Mouse (Mus musculus): ENCODE data around the gene Xlr5a.
A peak's percentile ranks its signal among the peaks of the same experiment; 100 is the strongest.
"Not testable (repeated sequence)": the region's sequence is repeated elsewhere in the genome, so short reads cannot be mapped to it uniquely, and the experiment has no call there.

The Xlr5a gene

DNA sequence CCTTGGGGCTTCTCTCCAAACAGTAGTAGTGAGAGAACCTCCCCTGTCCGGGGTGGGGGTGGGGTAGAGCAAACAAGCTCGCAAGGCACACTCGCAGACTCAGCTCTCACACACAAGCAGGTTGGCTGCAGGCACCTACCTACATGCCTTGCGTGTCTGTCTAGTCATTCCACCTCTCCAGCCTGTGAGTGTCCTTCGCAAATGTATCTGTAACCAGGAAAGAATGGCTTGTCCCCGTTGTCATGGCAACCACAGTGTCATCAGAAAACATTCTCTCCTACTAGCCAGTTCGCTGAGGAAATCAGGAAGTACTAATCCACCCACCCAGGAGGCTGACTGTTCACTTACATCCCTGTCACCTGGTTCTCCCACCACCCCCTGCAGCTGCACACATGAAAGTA lies 149.6 kb downstream of the Xlr5a start:
- DNase-seq (ENCODE audit: low read depth), result not testable (repeated sequence)

DNA sequence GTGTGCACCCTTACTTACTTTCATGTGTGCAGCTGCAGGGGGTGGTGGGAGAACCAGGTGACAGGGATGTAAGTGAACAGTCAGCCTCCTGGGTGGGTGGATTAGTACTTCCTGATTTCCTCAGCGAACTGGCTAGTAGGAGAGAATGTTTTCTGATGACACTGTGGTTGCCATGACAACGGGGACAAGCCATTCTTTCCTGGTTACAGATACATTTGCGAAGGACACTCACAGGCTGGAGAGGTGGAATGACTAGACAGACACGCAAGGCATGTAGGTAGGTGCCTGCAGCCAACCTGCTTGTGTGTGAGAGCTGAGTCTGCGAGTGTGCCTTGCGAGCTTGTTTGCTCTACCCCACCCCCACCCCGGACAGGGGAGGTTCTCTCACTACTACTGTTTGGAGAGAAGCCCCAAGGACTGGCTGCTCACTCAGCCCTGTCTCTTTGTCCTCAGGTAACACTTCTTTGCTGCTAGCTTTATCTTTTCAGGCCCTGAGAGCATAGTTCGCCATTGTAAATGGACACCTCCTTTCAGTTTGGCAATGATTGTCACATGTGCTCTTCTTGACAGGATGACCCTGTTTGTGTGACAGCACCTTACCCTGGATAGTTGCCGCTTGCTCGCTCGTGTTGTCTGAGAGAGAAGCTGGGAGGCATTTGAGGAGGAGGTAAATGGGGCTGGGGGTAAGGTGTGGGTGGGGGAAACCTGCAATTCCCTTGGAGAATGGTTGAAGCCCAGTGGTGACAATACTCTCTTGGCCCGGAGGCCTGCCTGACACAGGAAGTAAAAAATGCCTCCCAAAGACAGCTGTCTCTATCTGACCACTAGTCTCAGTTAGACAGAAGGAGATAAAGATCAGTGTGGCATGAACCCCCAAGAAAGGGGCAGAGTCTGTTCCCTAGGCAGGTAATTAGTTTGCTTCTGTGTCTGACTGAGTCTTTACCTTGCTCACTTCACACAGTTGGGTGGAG lies 169.6 kb downstream of the Xlr5a start:
- not testable (repeated sequence) for DNase-seq (ENCODE audit: low read depth)

DNA sequence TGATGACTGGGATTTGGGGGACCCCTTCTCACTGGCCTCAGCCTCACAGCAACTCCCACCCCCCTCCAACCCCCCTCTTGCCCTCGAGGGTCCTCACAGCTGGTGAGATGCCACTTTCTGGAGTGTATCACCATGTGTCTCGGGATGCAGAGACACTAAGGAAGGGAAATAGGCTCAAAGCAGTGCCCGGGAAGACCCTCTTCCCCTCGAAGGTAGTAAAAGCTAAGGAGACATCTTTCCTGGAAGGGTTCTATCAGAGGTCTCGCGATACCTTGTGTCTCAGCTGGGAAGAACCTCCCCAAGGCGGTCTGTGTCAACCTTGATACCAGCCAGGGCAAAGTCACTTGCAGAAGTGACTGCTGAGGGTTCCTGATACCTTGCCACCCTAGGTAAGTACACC lies 176.0 kb downstream of the Xlr5a start, which contains the start of gene Gm14685:
Gm14685 (plus strand) TSS at position 301 of the 400 bp plus-strand sequence.
- DNase-seq (ENCODE audit: low read depth), result not testable (repeated sequence)

DNA sequence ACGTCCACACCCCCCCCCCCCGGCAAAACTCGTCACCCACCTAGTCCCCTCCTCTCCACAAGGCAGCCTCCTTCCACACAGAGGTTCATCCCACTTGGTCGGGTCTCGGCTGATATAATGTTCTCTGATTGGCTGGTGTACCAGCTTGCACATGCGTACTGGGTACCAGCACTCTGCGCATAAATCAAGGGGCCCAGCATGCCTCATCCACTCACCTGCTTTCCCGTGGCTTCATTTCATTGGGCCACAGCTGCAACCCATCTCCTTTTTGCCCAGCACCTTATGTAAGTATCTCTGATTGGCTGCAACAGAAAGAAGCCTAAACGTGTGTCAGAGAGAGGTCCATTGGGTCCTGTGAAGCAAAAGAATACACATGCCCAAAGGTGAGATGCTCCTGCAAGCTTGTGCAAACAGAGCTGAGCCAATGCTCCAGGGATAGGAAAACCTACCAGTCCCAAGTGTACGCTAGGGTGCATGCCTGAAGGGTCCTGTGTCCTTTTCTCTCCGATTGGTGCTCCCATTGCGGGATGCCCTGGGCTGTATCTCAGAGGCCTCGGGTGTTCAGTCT lies 195.8 kb downstream of the Xlr5a start, which contains the start of gene Xlr3a:
Xlr3a (minus strand) TSS at position 155 of the 568 bp plus-strand sequence.
- DNase-seq (ENCODE audit: low read depth), result not testable (repeated sequence)

DNA sequence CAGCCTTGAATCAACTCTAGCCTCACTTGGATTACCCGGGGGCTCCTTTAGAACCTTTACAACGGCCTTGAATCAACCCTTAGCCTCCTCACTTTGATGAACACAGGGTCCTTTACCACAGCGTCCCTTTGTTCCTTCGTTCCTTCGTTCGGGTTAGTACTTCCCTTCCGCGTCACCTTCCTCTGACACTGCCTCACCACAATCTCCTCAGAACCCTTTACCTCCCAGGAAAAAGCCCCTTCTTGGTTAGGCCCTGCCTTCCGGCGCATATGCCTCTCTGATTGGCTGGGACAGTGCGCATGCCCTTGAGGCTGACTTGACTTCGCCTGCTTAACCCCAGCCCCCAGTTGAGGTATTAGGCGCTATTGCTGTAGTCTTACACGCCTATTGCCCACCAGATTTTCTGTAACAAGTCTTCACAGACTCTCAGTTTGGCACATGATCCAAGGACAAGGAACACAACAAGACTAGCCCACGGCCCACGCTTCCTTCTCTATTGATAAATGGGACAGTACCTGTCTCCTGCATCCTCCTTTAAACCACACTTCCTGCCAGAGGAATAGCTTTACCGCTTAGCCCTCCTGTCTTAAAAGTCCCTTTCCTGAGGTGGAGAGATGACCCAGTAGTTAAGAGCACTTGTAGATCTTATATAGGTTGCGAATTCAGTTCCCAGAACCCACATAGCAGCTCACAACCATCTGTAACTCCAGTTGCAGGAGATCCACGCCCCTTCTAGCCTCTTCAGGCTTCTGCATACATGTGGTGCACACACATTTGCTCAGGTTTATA lies 210.3 kb downstream of the Xlr5a start, which contains the start of gene Xlr4a:
Xlr4a (minus strand) TSS at position 212 of the 789 bp plus-strand sequence.
- not testable (repeated sequence) for DNase-seq (ENCODE audit: low read depth)

DNA sequence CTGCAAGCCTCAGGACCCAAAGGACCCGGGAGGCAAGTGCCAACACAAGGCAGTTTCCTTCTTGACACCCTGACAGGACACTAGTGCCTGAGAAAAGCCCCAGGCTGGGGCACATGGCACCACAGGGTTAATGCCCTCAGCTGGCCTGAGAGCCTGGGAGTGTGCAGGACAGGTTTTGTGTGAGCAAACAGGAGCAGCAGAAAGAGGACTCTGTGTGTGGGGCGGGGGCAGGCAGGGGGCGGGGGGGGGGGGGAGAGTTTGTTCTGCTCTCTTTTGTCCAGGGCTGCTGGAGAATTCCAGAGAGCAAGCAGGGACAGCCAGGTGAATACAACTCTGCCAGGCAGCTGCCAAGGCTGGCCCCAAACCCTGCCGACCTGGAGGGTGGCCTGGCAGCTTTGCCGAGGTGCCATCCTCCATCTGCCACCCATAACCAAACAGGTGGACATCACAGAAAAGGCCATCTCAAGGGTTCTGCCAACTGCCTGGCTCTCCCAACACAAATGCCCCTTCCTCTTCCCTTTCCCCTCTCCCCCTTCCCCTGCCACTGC lies 225.9 kb downstream of the Xlr5a start:
- DNase-seq (ENCODE audit: low read depth), result not testable (repeated sequence)

DNA sequence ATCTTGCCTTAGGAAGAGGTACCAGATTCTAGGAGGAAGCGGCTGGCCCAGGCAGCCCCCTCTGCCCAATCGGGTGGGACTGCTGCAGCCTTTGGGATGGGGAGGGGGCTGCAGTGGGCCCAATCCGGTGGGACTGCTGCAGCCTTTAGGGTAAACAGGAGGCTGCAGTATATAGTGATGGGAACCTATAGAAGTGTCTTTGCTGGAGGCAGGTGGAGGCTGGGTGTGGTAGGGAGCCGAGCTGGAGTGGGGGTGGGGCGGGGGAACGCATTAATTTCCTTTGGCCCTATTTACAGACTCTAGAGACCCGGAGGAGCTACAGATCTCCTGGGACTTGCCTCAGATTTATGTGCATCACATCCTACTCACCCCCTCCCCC lies 228.4 kb downstream of the Xlr5a start, which contains the start of gene Pnma3:
Pnma3 (plus strand) TSS at position 373 of the 379 bp plus-strand sequence.
- DNase-seq (ENCODE audit: low read depth), result no peak

DNA sequence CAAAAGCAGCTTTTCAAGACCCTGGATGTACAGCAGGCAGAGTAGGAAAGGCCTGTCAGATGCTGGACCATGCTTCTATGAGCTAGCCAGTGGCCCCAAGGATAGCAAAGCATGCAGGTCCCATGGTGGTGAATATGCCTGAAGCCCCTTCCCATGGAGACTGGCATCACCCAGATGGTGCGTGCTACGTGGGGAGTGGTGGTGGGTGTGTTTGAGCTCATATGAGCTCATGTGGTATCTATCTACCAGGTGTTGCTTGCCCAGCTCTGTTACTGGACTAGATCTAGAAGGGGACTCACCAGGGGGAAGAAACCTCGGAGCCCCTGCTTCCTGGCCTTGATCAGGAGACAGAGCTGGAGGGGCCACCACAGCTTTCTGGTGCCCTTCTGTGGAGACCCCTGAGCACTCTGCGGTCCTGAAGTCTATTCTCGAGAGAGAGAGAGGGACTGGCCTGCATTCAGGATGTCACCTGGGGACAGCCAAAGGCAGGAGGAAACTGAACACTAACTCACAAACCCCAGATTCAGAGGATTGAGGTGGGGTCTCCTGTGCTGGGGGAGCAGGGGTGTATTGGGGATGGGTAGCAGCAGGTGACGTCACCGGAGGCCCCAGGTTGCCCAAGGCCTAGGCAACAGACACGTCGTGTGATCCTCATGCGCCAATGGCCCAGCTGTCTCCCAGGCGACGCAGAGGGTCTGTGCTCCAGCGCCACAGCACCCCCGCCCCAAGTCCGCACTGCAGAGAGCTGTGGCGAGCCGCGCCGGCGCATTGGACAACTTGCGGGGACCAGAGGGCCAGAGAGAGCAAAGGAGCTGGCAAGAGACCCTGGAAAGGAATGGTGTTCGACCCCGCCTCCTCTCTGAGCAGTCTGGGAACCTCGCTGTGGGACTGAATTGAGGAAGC lies 229.0 kb downstream of the Xlr5a start:
- no peak for DNase-seq (ENCODE audit: low read depth)

DNA sequence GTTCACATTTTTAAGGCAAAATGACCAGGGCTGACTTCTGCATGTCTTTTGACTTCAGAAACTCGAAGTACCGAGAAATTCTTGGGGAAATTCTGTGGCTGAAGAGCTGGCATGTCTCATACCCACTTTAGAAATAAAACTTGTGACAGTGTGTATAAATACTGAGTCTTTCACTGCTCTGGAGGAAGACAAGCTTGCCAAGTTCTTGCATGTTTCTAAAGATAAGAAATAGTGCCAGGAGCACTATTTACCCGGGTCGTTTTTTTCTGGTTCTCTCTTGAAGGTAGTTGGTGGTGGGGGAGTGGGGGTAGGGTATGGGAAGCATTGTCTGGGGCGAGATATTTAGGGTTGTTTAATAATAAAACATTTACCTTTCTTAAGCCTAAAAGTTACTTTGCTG lies 230.5 kb downstream of the Xlr5a start:
- DNase-seq (ENCODE audit: low read depth), result peak; percentile 14

DNA sequence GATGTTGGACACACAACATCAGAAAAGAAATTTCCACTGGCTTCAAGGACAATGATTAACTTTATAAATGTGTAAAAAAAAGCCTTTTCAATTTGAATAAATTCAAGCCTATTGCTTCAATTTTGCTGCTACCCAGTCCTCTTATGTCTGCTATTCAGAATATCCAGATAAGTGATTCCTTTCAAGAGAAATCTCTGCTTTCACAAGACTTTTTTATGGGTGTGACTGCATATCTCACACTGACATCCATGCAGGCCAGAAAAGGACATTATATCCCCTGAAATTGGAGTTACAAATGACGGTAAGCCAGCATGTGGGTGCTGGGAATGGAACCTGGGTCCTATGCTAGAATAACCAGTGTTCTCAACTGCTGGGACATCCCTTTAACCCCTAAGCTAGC lies 231.2 kb downstream of the Xlr5a start:
- DNase-seq (ENCODE audit: low read depth), result no peak

Data from 416B (cell line).